Mouse (Mus musculus): ENCODE data around the gene Kpnb1. TPM values are rescaled to one million over a fixed set of nuclear protein-coding genes. Genes with fewer than 3 reads are reported as not detected.
A peak's percentile ranks its signal among the peaks of the same experiment; 100 is the strongest.

Kpnb1 gene
- total RNA-seq, 2 experiments from 2014 or later = 104 to 120 TPM

- no peak for DNase-seq (ENCODE audit: low spot score in 2 of 2)
These were observed 42.4 kb downstream of the Kpnb1 start for GRCm38 (mm10) chr11:97145320-97145719.

- DNase-seq (ENCODE audit: low spot score in 2 of 2) = no peak
These were observed 44.3 kb downstream of the Kpnb1 start for GRCm38 (mm10) chr11:97143196-97143900.

- no peak for DNase-seq (ENCODE audit: low spot score in 2 of 2)
These were observed 45.5 kb downstream of the Kpnb1 start for GRCm38 (mm10) chr11:97142159-97142608.

- no peak for DNase-seq (ENCODE audit: low spot score in 2 of 2)
These were observed 46.9 kb downstream of the Kpnb1 start for GRCm38 (mm10) chr11:97140811-97141210.

GRCm38 (mm10) chr11:97139256-97139655 lies 48.4 kb downstream of the Kpnb1 start:
- no peak for DNase-seq (ENCODE audit: low spot score in 2 of 2)

GRCm38 (mm10) chr11:97138554-97139226 lies 49.0 kb downstream of the Kpnb1 start:
- peak; percentile 51 to 60 for DNase-seq (ENCODE audit: low spot score in 2 of 2)

- DNase-seq (ENCODE audit: low spot score in 2 of 2) = no peak
These were observed 54.4 kb downstream of the Kpnb1 start for GRCm38 (mm10) chr11:97133270-97133669.

GRCm38 (mm10) chr11:97132185-97132584 lies 55.5 kb downstream of the Kpnb1 start:
- no peak for DNase-seq (ENCODE audit: low spot score in 2 of 2)

GRCm38 (mm10) chr11:97131683-97132082 lies 56.0 kb downstream of the Kpnb1 start:
- no peak for DNase-seq (ENCODE audit: low spot score in 2 of 2)

- no peak for DNase-seq (ENCODE audit: low spot score in 2 of 2)
These were observed 57.4 kb downstream of the Kpnb1 start for GRCm38 (mm10) chr11:97130318-97130717.

- DNase-seq (ENCODE audit: low spot score in 2 of 2) = no peak
These were observed 58.7 kb downstream of the Kpnb1 start for GRCm38 (mm10) chr11:97128956-97129355.

GRCm38 (mm10) chr11:97127470-97128223 lies 60.0 kb downstream of the Kpnb1 start:
- no peak for DNase-seq (ENCODE audit: low spot score in 2 of 2)

- DNase-seq (ENCODE audit: low spot score in 2 of 2) = peak; percentile 46 to 53
These were observed 60.8 kb downstream of the Kpnb1 start for GRCm38 (mm10) chr11:97126645-97127468.

- peak in 1 of 2 experiments; percentile 14 for DNase-seq (ENCODE audit: low spot score in 2 of 2)
These were observed 63.2 kb downstream of the Kpnb1 start for GRCm38 (mm10) chr11:97124266-97125036.

- no peak for DNase-seq (ENCODE audit: low spot score in 2 of 2)
These were observed 64.3 kb downstream of the Kpnb1 start for GRCm38 (mm10) chr11:97123282-97123890.

GRCm38 (mm10) chr11:97120641-97121040 lies 67.0 kb downstream of the Kpnb1 start:
- DNase-seq (ENCODE audit: low spot score in 2 of 2) = no peak

- DNase-seq (ENCODE audit: low spot score in 2 of 2) = peak in 1 of 2 experiments; percentile 15
These were observed 67.5 kb downstream of the Kpnb1 start for GRCm38 (mm10) chr11:97120221-97120620.

- DNase-seq (ENCODE audit: low spot score in 2 of 2) = no peak
These were observed 71.9 kb downstream of the Kpnb1 start for GRCm38 (mm10) chr11:97115797-97116196.

Measured in adrenal gland, adult 18-20 months (tissue).